ENCODE assay signal across 21 mouse cellular contexts in the genomic region with DNA sequence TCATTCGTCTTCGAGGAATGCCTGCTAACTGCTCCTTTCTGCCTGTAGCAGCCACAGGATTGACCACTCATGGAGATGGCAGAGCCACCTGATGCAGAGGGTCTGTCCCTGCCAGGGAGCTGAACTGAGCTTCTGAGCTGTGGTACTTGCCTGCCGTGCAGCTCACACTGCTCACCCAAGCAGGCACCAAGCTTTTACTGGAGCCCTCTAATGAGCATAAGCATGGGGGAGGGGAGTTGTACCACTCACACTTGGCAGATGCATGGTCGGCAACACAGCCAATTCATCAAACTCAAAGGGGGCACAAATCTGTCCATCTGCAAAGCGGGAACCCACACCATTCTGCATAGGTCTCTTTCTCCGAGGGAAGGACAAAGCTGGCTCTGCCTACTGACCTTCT.
DNase-seq lines count a peak whose midpoint lies in the region; ATAC-seq and TF ChIP-seq lines count a peak whose summit lies in the region.
"Had no signal": no experiment of that assay in that cellular context is flagged by ENCODE, and none has a peak within 500 bp of the region (broad histone marks: within the 10 kb centered on the region; RNA-seq: fewer than 3 reads in every experiment).

No protein-coding gene starts in this region.

- intact Hi-C loops in gastrocnemius, postnatal 36 days (cut with DNase I), result no loop called here

- peak; percentile 38 for DNase-seq in hindbrain, postnatal 0 days (ENCODE audit: low spot score)
- DNase-seq in retina, postnatal 1 day, result peak; percentile 79
- no peak for DNase-seq in gastrocnemius, postnatal 36 days
- DNase-seq: adrenal gland, adult 2 months; adrenal gland, postnatal 25 days; cerebellum, adult 2 months; embryo, embryonic 11 days; gastrocnemius, adult 2 months; gastrocnemius, postnatal 25 days; heart, adult 11 months; heart, postnatal 36 days; kidney, adult 2 months had no signal

- H3K4me2 ChIP-seq in forebrain, embryonic 13.5 days, result no peak overlapping the region
- no peak overlapping the region for H3K4me2 ChIP-seq in forebrain, embryonic 12.5 days
- H3K4me2 ChIP-seq in hindbrain, postnatal 0 days (ENCODE audit: low read depth, low read length), result no peak overlapping the region
- H3K4me2 ChIP-seq in hindbrain, embryonic 13.5 days, result no peak overlapping the region
- H3K4me2 ChIP-seq in forebrain, embryonic 16.5 days (ENCODE audit: low read length), result no peak overlapping the region
- H3K4me2 ChIP-seq: embryonic facial prominence, embryonic 15.5 days; heart, embryonic 13.5 days; hindbrain, embryonic 12.5 days had no signal

- ATAC-seq in forebrain, embryonic 13.5 days, result peak; percentile 59; the same call in 1 of the 2 replicates
- ATAC-seq in forebrain, embryonic 12.5 days (ENCODE audit: low FRiP score), result no peak
- ATAC-seq in hindbrain, postnatal 0 days, result peak; percentile 55; the same call in 1 of the 2 replicates
- no peak for ATAC-seq in hindbrain, embryonic 13.5 days (ENCODE audit: low FRiP score)
- peak; percentile 76 for ATAC-seq in forebrain, embryonic 16.5 days
- ATAC-seq: intestine, embryonic 16.5 days had no signal

- H3K4me3 ChIP-seq in forebrain, embryonic 13.5 days, result no peak overlapping the region
- H3K4me3 ChIP-seq in forebrain, embryonic 12.5 days (replicated peaks), result no peak overlapping the region
- H3K4me3 ChIP-seq in hindbrain, postnatal 0 days (ENCODE audit: low read length), result no peak overlapping the region
- no peak overlapping the region for H3K4me3 ChIP-seq in hindbrain, embryonic 13.5 days
- no peak overlapping the region for H3K4me3 ChIP-seq in forebrain, embryonic 16.5 days (replicated peaks; ENCODE audit: low read length)
- H3K4me3 ChIP-seq: embryonic facial prominence, embryonic 15.5 days; erythroblast, embryonic 14.5 days; gastrocnemius, adult 2 months; heart, embryonic 13.5 days; hindbrain, embryonic 12.5 days had no signal

- no peak overlapping the region for H3K9ac ChIP-seq in forebrain, embryonic 13.5 days
- H3K9ac ChIP-seq in forebrain, embryonic 12.5 days, result no peak overlapping the region
- H3K9ac ChIP-seq in hindbrain, postnatal 0 days (replicated peaks; ENCODE audit: low read length), result no peak overlapping the region
- H3K9ac ChIP-seq in hindbrain, embryonic 13.5 days, result no peak overlapping the region
- H3K9ac ChIP-seq in forebrain, embryonic 16.5 days (replicated peaks; ENCODE audit: low read depth, low read length), result no peak overlapping the region
- H3K9ac ChIP-seq: embryonic facial prominence, embryonic 15.5 days; heart, embryonic 13.5 days; hindbrain, embryonic 12.5 days had no signal

- H3K4me1 ChIP-seq in forebrain, embryonic 13.5 days, result peaks cover 15% of the 10 kb centered on the region
- peaks cover 11% of the 10 kb centered on the region for H3K4me1 ChIP-seq in forebrain, embryonic 12.5 days
- H3K4me1 ChIP-seq in hindbrain, postnatal 0 days (ENCODE audit: insufficient read depth, low read length), result peaks cover 8% of the 10 kb centered on the region; the same call in 1 of the 2 replicates
- peaks cover 17% of the 10 kb centered on the region for H3K4me1 ChIP-seq in hindbrain, embryonic 13.5 days (replicated peaks)
- H3K4me1 ChIP-seq in forebrain, embryonic 16.5 days (replicated peaks; ENCODE audit: control insufficient read depth, insufficient read depth, low read length), result peaks cover 7% of the 10 kb centered on the region
- H3K4me1 ChIP-seq: embryonic facial prominence, embryonic 15.5 days had no signal

- no peak for TF ChIP-seq CTCF in hindbrain, postnatal 0 days (IDR thresholded peaks at IDR 0.05; ENCODE audit: low read depth)

- no peaks in the 10 kb centered on the region for H3K36me3 ChIP-seq in forebrain, embryonic 13.5 days (ENCODE audit: poor library complexity, severe bottlenecking)
- H3K36me3 ChIP-seq in forebrain, embryonic 12.5 days (replicated peaks), result no peaks in the 10 kb centered on the region
- no peaks in the 10 kb centered on the region for H3K36me3 ChIP-seq in hindbrain, postnatal 0 days (ENCODE audit: insufficient read depth, low read length)
- H3K36me3 ChIP-seq in hindbrain, embryonic 13.5 days, result no peaks in the 10 kb centered on the region
- no peaks in the 10 kb centered on the region for H3K36me3 ChIP-seq in forebrain, embryonic 16.5 days (ENCODE audit: control insufficient read depth, insufficient read depth)
- H3K36me3 ChIP-seq: embryonic facial prominence, embryonic 15.5 days; heart, embryonic 13.5 days; hindbrain, embryonic 12.5 days had no signal

- H3K27me3 ChIP-seq in forebrain, embryonic 13.5 days, result no peaks in the 10 kb centered on the region
- H3K27me3 ChIP-seq in forebrain, embryonic 12.5 days, result no peaks in the 10 kb centered on the region
- no peaks in the 10 kb centered on the region for H3K27me3 ChIP-seq in hindbrain, postnatal 0 days (ENCODE audit: insufficient read depth, low read length)
- no peaks in the 10 kb centered on the region for H3K27me3 ChIP-seq in hindbrain, embryonic 13.5 days
- no peaks in the 10 kb centered on the region for H3K27me3 ChIP-seq in forebrain, embryonic 16.5 days (replicated peaks; ENCODE audit: control insufficient read depth, insufficient read depth, low read length)
- H3K27me3 ChIP-seq: embryonic facial prominence, embryonic 15.5 days; hindbrain, embryonic 12.5 days had no signal

- WGBS in forebrain, embryonic 13.5 days, result 63% methylated on average over 6 of the region's 6 CpGs
- 64% methylated on average over 6 of the region's 6 CpGs for WGBS in forebrain, embryonic 12.5 days
- WGBS in hindbrain, postnatal 0 days, result 51% methylated on average over 6 of the region's 6 CpGs
- 63% methylated on average over 6 of the region's 6 CpGs for WGBS in hindbrain, embryonic 13.5 days
- WGBS in forebrain, embryonic 16.5 days, result 44% methylated on average over 6 of the region's 6 CpGs

- no peaks in the 10 kb centered on the region for H3K9me3 ChIP-seq in forebrain, embryonic 13.5 days (replicated peaks)
- H3K9me3 ChIP-seq in forebrain, embryonic 12.5 days, result no peaks in the 10 kb centered on the region
- H3K9me3 ChIP-seq in hindbrain, postnatal 0 days (ENCODE audit: low read length), result no peaks in the 10 kb centered on the region
- H3K9me3 ChIP-seq in hindbrain, embryonic 13.5 days, result no peaks in the 10 kb centered on the region
- no peaks in the 10 kb centered on the region for H3K9me3 ChIP-seq in forebrain, embryonic 16.5 days (ENCODE audit: control insufficient read depth, low read length)
- H3K9me3 ChIP-seq: embryonic facial prominence, embryonic 15.5 days; heart, embryonic 13.5 days; hindbrain, embryonic 12.5 days had no signal

- H3K27ac ChIP-seq in forebrain, embryonic 13.5 days, result no peak overlapping the region
- H3K27ac ChIP-seq in forebrain, embryonic 12.5 days, result no peak overlapping the region
- no peak overlapping the region for H3K27ac ChIP-seq in hindbrain, postnatal 0 days
- no peak overlapping the region for H3K27ac ChIP-seq in hindbrain, embryonic 13.5 days
- H3K27ac ChIP-seq in forebrain, embryonic 16.5 days (ENCODE audit: low read length), result no peak overlapping the region
- H3K27ac ChIP-seq: embryonic facial prominence, embryonic 15.5 days; gastrocnemius, adult 2 months; heart, embryonic 13.5 days; hindbrain, embryonic 12.5 days had no signal

Comparison
In these comparisons a context has a peak if more than half of its experiments do, and no peak if none do; other contexts are left out.
1. ATAC-seq: peak in forebrain, embryonic 13.5 days (single experiment), hindbrain, postnatal 0 days (single experiment) and forebrain, embryonic 16.5 days (single experiment); none in forebrain, embryonic 12.5 days (single experiment) and hindbrain, embryonic 13.5 days (single experiment).
2. DNase-seq: peak in hindbrain, postnatal 0 days (single experiment) and retina, postnatal 1 day (single experiment); none in gastrocnemius, postnatal 36 days (0 of 2).